Mouse (Mus musculus) central nervous system, embryonic 14 days (tissue): ENCODE measurements around the gene Klk1b5. TPM values are rescaled to one million over a fixed set of nuclear protein-coding genes. Genes with fewer than 3 reads are reported as not detected.

Experiments used
- polyA plus RNA-seq: library from polyadenylated mRNA; depleted of rRNA; stranded (reverse); fragments of >200 nt; gene quantifications from 2 replicates; pipeline ENCODE4 v1.2.3, GENCODE M21; 2012; rRNA removed

Gene Klk1b5
- polyA plus RNA-seq: not detected in 2 replicates

DNA sequence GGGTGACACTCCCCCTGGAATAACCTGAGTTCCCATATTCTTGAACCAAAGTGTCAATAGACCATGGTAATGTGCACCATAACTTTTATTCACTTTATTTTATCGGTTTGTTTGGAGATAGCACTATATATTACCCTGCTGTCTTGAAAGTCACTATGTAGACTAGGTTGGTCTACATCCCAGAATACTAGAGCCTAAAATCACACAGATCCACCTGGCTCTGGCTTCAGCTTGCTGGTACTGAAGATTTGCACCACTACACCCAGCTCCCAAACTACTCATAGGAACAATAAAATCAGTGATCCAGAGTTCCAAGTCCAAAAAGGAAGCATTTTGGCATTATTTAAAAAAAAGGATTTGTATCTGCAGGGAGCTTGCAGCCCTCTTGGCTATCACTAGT is at the start of gene Klk1b5:
Gene Klk1b5, plus strand, starts transcription at position 301 of the 400 bp plus-strand sequence.

DNA sequence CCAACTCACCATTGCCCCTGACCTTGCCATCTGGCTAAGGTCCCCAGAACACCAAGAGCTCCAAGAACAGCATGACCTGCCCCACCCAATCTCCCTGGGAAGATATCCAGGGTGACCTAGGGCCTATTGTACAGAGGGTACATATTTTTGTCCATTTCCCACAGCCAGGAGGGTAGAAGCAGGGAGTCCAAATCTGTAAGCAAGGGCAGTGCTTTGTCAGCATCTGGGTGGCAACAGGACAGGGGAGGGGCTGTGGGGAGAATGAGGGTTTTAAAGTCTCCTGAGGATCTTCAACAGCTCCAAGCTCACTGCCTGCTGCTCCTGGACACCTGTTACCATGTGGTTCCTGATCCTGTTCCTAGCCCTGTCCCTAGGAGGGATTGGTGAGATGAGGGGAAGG is 27.8 kb upstream of the Klk1b5 start, which contains the start of gene Klk1b24:
Gene Klk1b24, plus strand, starts transcription at position 301 of the 400 bp plus-strand sequence.

DNA sequence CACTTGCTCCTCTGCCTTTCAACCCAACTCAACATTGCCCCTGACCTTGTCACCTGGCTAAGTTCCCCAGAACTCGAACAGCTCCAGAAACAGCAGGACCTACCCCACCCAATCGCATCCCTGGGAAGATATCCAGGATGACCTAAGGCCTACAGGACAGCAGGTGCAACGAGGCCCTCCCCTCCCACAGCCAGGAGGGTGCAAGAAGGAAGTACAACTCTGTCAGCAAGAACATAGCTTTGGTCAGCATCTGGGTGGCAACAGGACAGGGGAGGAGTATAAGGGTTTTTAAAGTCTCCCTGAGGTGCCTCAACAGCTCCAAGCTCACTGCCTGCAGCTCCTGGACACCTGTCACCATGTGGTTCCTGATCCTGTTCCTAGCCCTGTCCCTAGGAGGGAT is 17.9 kb upstream of the Klk1b5 start, which contains the start of gene Klk1b3:
Gene Klk1b3, plus strand, starts transcription at position 301 of the 400 bp plus-strand sequence.

DNA sequence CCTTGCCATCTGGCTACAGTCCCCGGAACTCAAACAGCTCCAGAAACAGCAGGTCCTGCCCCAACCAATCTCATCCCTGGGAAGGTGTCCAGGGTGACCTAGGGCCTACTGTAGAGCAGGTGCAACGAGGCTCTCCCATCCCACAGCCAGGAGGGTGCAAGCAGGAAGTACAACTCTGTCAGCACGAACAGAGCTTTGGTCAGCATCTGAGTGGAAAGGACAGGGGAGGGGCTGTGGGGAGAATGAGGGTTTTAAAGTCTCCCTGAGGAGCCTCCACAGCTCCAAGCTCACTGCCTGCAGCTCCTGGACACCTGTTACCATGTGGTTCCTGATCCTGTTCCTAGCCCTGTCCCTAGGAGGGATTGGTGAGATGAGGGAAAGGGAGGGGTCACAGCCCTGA is 8.6 kb upstream of the Klk1b5 start, which contains the start of gene Klk1b4:
Gene Klk1b4, plus strand, starts transcription at position 301 of the 400 bp plus-strand sequence.

DNA sequence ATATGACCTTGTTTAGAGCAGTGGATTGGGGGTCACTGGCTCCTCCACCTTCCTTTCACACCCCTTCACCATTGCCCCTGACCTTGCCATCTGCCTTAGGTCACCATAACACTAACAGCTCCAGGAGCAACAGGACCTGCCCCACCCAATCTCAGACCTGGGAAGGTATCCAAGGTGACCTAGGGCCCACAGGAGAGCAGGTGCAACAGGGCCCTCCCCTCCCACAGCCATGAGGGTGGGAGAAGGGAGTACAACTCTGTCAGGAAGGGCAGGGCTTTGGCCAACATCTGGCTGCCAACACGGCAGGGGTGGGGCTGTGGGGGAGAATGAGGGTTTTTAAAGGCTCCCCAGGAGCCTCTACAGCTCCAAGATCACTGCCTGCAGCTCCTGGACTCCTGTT is 9.3 kb downstream of the Klk1b5 start, which contains the start of gene Klk1:
Gene Klk1, plus strand, starts transcription at position 285 of the 400 bp plus-strand sequence.

DNA sequence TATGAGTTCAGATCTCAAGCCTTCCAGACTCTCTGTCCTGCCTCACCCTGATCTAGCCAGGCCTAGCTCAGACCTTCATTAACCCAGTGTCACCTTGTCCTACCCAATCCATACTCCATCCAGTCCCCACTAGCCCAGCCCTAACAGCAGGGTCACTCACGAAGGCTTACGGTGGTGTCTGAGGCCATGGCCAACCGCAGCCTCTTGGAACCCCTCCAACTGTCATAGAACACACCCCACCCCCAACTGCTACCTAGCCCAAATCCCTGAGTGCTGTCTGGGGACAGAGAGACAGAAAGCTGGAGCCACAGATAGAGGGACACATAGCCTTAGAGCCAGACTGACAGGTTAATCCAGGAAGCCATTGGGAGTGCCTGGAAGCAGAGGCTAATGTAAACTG is 20.2 kb downstream of the Klk1b5 start, which contains the start of gene Gm36864:
Gene Gm36864, plus strand, starts transcription at position 269 of the 400 bp plus-strand sequence.

DNA sequence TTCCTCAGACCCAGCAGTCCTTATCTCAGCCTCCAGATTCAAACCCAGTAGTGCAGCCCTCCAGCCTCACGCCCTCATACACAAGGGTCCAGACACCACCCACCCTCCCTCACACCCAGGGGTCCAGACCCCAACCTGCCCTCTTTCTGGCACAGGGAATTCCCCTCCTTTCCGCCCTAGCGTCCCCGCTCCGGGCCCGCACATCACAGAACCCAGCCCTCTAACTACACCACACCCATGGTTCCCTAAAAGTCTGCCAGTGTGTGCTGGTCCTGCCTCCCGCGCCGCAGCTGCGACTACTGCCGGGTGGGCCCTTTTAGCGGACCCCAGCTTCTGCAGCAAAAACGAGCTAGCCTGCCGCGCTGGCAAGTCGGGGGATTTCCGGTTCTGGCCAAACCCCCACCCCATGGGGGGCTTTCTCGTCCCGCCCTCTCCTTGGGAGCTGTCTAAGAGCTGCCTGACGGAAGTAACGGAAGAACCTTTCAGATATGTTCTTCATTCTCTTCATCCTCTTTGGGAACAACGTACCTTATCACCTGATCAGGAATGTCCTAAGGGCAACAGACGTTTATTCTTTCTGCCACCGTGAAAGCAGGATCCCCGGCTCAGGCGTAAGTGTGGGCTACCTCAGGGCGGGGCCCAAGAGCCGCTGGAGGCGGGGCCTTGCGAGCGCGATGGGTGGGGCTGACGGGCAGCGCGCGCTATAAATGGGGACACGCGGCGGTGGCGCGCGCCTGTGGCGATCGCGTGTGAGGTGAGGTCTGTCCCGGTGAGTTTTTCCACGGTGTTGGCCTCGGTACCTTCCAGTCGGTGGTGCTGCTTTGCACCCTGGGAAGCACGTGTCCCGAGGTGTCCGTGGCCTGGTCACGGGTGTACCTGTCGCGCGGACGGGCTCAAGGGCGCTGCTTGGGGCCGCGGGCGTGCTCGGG is 30.6 kb downstream of the Klk1b5 start, which contains the start of the genes 1700028J19Rik and 2410002F23Rik:
Gene 1700028J19Rik, minus strand, starts transcription at position 641 of the 929 bp plus-strand sequence.
Gene 2410002F23Rik, plus strand, starts transcription at position 668 of the 929 bp plus-strand sequence.

DNA sequence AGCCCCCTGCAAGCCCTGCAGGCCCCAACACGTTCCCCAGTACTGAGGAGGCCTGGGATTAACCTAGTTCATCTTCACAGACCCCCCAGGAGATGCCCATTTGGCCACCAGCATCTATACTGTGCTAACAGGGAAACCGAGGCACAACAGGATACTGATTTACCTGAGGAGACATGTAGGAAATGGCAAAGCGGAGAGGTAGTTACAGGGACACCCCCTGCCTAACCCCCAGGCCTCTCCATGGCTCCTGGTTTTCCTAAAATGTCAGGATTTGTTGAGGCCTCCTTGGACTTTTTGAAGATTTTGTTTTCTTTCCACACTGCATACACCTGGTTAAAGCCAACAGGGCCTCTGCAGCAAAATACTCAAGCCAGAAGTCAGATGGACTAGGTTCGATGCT is 41.5 kb downstream of the Klk1b5 start, which contains the start of gene Acp4:
Gene Acp4, minus strand, starts transcription at position 101 of the 400 bp plus-strand sequence.

DNA sequence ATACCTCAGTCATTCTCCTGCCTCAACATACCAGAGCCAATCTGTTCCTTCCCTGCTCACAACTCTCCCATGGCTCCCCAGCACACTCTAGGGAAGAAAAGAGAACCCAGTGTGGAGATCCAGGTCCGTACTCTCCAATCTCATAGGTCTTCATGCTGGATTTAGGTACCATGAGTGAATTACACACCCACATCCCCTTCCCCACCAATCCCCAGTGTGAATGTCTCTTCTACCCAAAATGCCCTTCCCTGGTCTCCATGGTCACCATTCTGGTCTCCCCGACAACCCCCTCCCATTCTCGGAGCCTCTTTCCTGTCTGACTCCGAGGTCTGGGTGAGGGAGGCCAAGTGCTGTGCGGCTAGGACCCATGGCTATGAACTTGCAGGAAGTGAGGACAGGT is 45.4 kb downstream of the Klk1b5 start, which contains the start of gene Gm15517:
Gene Gm15517, plus strand, starts transcription at position 301 of the 400 bp plus-strand sequence.

Other genes with a start within 250 kb of the Klk1b5 start
- gene Klk1b1, start 249.2 kb upstream of the Klk1b5 start, polyA plus RNA-seq: not detected in 2 replicates
- not detected in 2 replicates for gene Klk1b9, start 239.9 kb upstream of the Klk1b5 start, polyA plus RNA-seq
- gene Klk1b11, start 220.1 kb upstream of the Klk1b5 start, polyA plus RNA-seq: not detected in 2 replicates
- 0.06 TPM in 1 of 2 replicates, not detected in the other for gene Klk1b26, start 203.8 kb upstream of the Klk1b5 start, polyA plus RNA-seq
- not detected in 2 replicates for gene Klk1b27, start 163.7 kb upstream of the Klk1b5 start, polyA plus RNA-seq
- gene Klk1b21, start 113.6 kb upstream of the Klk1b5 start, polyA plus RNA-seq: not detected in 2 replicates
- not detected in 2 replicates for gene Klk1b22, start 103.3 kb upstream of the Klk1b5 start, polyA plus RNA-seq
- gene Klk1b16, start 79.2 kb upstream of the Klk1b5 start, polyA plus RNA-seq: not detected in 2 replicates
- gene Klk1b24, start 27.7 kb upstream of the Klk1b5 start, polyA plus RNA-seq: 0.09 TPM in 1 of 2 replicates, not detected in the other
- not detected in 2 replicates for gene Klk1b3, start 17.8 kb upstream of the Klk1b5 start, polyA plus RNA-seq
- gene Klk1b4, start 8.5 kb upstream of the Klk1b5 start, polyA plus RNA-seq: not detected in 2 replicates
- gene Klk1, start 9.4 kb downstream of the Klk1b5 start, polyA plus RNA-seq: not detected in 2 replicates
- gene Gm36864, start 20.2 kb downstream of the Klk1b5 start, polyA plus RNA-seq: not detected in 2 replicates
- gene 1700028J19Rik, start 30.8 kb downstream of the Klk1b5 start, polyA plus RNA-seq: 1.4 and 1.6 TPM in 2 replicates
- gene 2410002F23Rik, start 30.8 kb downstream of the Klk1b5 start, polyA plus RNA-seq: 290 and 299 TPM in 2 replicates
- gene Acp4, start 41.4 kb downstream of the Klk1b5 start, polyA plus RNA-seq: 0.05 TPM in 1 of 2 replicates, not detected in the other
- 0.51 TPM in 1 of 2 replicates, not detected in the other for gene Gm15517, start 45.5 kb downstream of the Klk1b5 start, polyA plus RNA-seq
- gene Clec11a, start 91.0 kb downstream of the Klk1b5 start, polyA plus RNA-seq: 4.6 and 6.3 TPM in 2 replicates
- 23.6 and 34.2 TPM in 2 replicates for gene Shank1, start 94.3 kb downstream of the Klk1b5 start, polyA plus RNA-seq
- 26.1 and 27.0 TPM in 2 replicates for gene Syt3, start 168.2 kb downstream of the Klk1b5 start, polyA plus RNA-seq
- gene 1700008O03Rik, start 169.9 kb downstream of the Klk1b5 start, polyA plus RNA-seq: 3.3 and 4.9 TPM in 2 replicates
- 193 and 226 TPM in 2 replicates for gene Lrrc4b, start 213.1 kb downstream of the Klk1b5 start, polyA plus RNA-seq
- 26.7 and 26.9 TPM in 2 replicates for gene Aspdh, start 249.4 kb downstream of the Klk1b5 start, polyA plus RNA-seq